Mouse (Mus musculus) embryonic facial prominence, embryonic 10.5 days (tissue): Measurements from ENCODE around the gene Itga9. TPM values are rescaled to one million over a fixed set of nuclear protein-coding genes. Genes with fewer than 3 reads are reported as not detected.
"Not testable (repeated sequence)": the region's sequence is repeated elsewhere in the genome, so short reads cannot be mapped to it uniquely, and the experiment has no call there.

Experiments
- DNase-seq: peaks from one replicate; pipeline ENCODE4 v3.0.0-alpha.2; 2017; ENCODE audit warnings: low spot score
- H3K27ac ChIP-seq: fragments of 300-500 bp; sonication (generic); replicated peaks from 2 replicates; pipeline ENCODE4 v1.5.1; 2016; ENCODE audit warnings: mild to moderate bottlenecking
- H3K27me3 ChIP-seq: fragments of 300-500 bp; sonication (generic); replicated peaks from 2 replicates; pipeline ENCODE4 v1.6.1; 2016; ENCODE audit warnings: low read depth, mild to moderate bottlenecking; ENCODE audit not compliant: poor library complexity, severe bottlenecking
- H3K36me3 ChIP-seq: fragments of 300-500 bp; sonication (generic); replicated peaks from 2 replicates; pipeline ENCODE4 v1.6.1; 2016; ENCODE audit warnings: mild to moderate bottlenecking, moderate library complexity
- H3K4me1 ChIP-seq: fragments of 300-500 bp; sonication (generic); 2 replicates; pipeline ENCODE4 v1.6.1; 2016
- H3K4me3 ChIP-seq: fragments of 300-500 bp; sonication (generic); 2 replicates; pipeline ENCODE4 v1.5.1; 2016; ENCODE audit warnings: mild to moderate bottlenecking, moderate library complexity
- H3K9me3 ChIP-seq: fragments of 300-500 bp; sonication (generic); 2 replicates; pipeline ENCODE4 v1.6.1; 2016; ENCODE audit warnings: mild to moderate bottlenecking
- WGBS: fragments of 180-500 bp; shearing (Covaris S2); methylation state at CpG from one replicate; pipeline ENCODE4 v1.1.7; 2016; 5-methylcytosine and 5-hydroxymethylcytosine counted together
- polyA plus RNA-seq: library from polyadenylated mRNA; unstranded; fragments of >200 nt; fragmentation: Nextera tagmentation; extraction: Ambion mirVana; gene quantifications from 2 replicates; pipeline ENCODE4 v1.2.1, GENCODE M21; 2016

The Itga9 gene
- polyA plus RNA-seq, 1 experiment from 2014 or later: 13.4 TPM

- no peak for DNase-seq
- Histone ChIP-seq H3K4me1 (peaks cover 24% of the 10 kb centered on the region), H3K4me3 (no peak overlapping the region), H3K27me3 (no peaks in the 10 kb centered on the region), H3K27ac (no peak overlapping the region), H3K36me3 (peaks cover 35% of the 10 kb centered on the region), H3K9me3 (no peaks in the 10 kb centered on the region)
- 87% methylated on average over 6 of the region's 6 CpGs for WGBS
These were observed 20.5 kb upstream of the Itga9 start for GRCm38 (mm10) chr9:118585998-118586397.

GRCm38 (mm10) chr9:118587115-118587514, 19.4 kb upstream of the Itga9 start:
- WGBS: 51% methylated on average over 4 of the region's 4 CpGs
- no peaks in the 10 kb centered on the region for H3K9me3 ChIP-seq
- H3K36me3 ChIP-seq: peaks cover 24% of the 10 kb centered on the region
- no peak overlapping the region for H3K27ac ChIP-seq
- H3K4me3 ChIP-seq: no peak overlapping the region
- H3K27me3 ChIP-seq: no peaks in the 10 kb centered on the region
- H3K4me1 ChIP-seq: peaks cover 36% of the 10 kb centered on the region
- no peak for DNase-seq

- WGBS: 43% methylated on average over 3 of the region's 3 CpGs
- no peak overlapping the region for H3K4me3 ChIP-seq
- H3K27me3 ChIP-seq: no peaks in the 10 kb centered on the region
- H3K36me3 ChIP-seq: peaks cover 3% of the 10 kb centered on the region
- no peak overlapping the region; the same call in 1 of the 2 replicates for H3K27ac ChIP-seq
- no peaks in the 10 kb centered on the region for H3K9me3 ChIP-seq
- DNase-seq: peak; percentile 59
- H3K4me1 ChIP-seq: peaks cover 51% of the 10 kb centered on the region
These were observed 17.2 kb upstream of the Itga9 start for GRCm38 (mm10) chr9:118589249-118589648.

- WGBS: 86% methylated on average over 7 of the region's 7 CpGs
- Histone ChIP-seq H3K9me3 (no peaks in the 10 kb centered on the region), H3K4me1 (peaks cover 51% of the 10 kb centered on the region), H3K36me3 (no peaks in the 10 kb centered on the region), H3K27me3 (no peaks in the 10 kb centered on the region), H3K27ac (no peak overlapping the region; the same call in 1 of the 2 replicates), H3K4me3 (no peak overlapping the region)
- DNase-seq: no peak
These were observed 16.3 kb upstream of the Itga9 start for GRCm38 (mm10) chr9:118590230-118590629.

- 69% methylated on average over 6 of the region's 6 CpGs for WGBS
- Histone ChIP-seq H3K4me1 (peaks cover 51% of the 10 kb centered on the region), H3K36me3 (no peaks in the 10 kb centered on the region), H3K4me3 (no peak overlapping the region), H3K9me3 (no peaks in the 10 kb centered on the region), H3K27me3 (no peaks in the 10 kb centered on the region), H3K27ac (no peak overlapping the region)
- DNase-seq: no peak
These were observed 14.9 kb upstream of the Itga9 start for GRCm38 (mm10) chr9:118591633-118592032.

GRCm38 (mm10) chr9:118592585-118593249, 13.8 kb upstream of the Itga9 start:
- peak; percentile 86 for DNase-seq
- Histone ChIP-seq H3K9me3 (no peaks in the 10 kb centered on the region), H3K36me3 (no peaks in the 10 kb centered on the region), H3K27ac (peak overlapping the region; percentile 71), H3K27me3 (no peaks in the 10 kb centered on the region), H3K4me1 (peaks cover 46% of the 10 kb centered on the region), H3K4me3 (peak overlapping the region; percentile 34)
- 24% methylated on average over 13 of the region's 13 CpGs for WGBS

- Histone ChIP-seq H3K27me3 (no peaks in the 10 kb centered on the region), H3K4me3 (0 out of 2 replicates have a peak overlapping the region, but pooled peaks have one; percentile 34), H3K4me1 (peaks cover 46% of the 10 kb centered on the region), H3K36me3 (no peaks in the 10 kb centered on the region), H3K27ac (peak overlapping the region; percentile 71), H3K9me3 (no peaks in the 10 kb centered on the region)
- no peak for DNase-seq
- 87% methylated on average over 8 of the region's 8 CpGs for WGBS
These were observed 13.0 kb upstream of the Itga9 start for GRCm38 (mm10) chr9:118593443-118593842.

- WGBS: 89% methylated on average over 7 of the region's 7 CpGs
- Histone ChIP-seq H3K4me1 (peaks cover 22% of the 10 kb centered on the region), H3K36me3 (no peaks in the 10 kb centered on the region), H3K27me3 (no peaks in the 10 kb centered on the region), H3K27ac (no peak overlapping the region), H3K4me3 (no peak overlapping the region), H3K9me3 (no peaks in the 10 kb centered on the region)
- DNase-seq: no peak
These were observed 9.7 kb upstream of the Itga9 start for GRCm38 (mm10) chr9:118596767-118597166.

GRCm38 (mm10) chr9:118600393-118600792, 6.1 kb upstream of the Itga9 start:
- not testable (repeated sequence) for H3K4me1 ChIP-seq, DNase-seq, H3K4me3 ChIP-seq, H3K36me3 ChIP-seq, H3K27ac ChIP-seq, H3K9me3 ChIP-seq
- 88% methylated on average over 3 of the region's 3 CpGs for WGBS
- H3K27me3 ChIP-seq: peaks cover 11% of the 10 kb centered on the region

- no peak for DNase-seq
- Histone ChIP-seq H3K27ac (no peak overlapping the region), H3K4me1 (peaks cover 23% of the 10 kb centered on the region), H3K4me3 (no peak overlapping the region), H3K36me3 (no peaks in the 10 kb centered on the region), H3K9me3 (no peaks in the 10 kb centered on the region), H3K27me3 (peaks cover 20% of the 10 kb centered on the region)
- WGBS: 78% methylated on average over 5 of the region's 5 CpGs
These were observed 3.9 kb upstream of the Itga9 start for GRCm38 (mm10) chr9:118602576-118602975.

- H3K4me3 ChIP-seq: peak overlapping the region; percentile 82
- H3K27ac ChIP-seq: peak overlapping the region; percentile 94
- H3K4me1 ChIP-seq: peaks cover 62% of the 10 kb centered on the region
- peaks cover 44% of the 10 kb centered on the region for H3K27me3 ChIP-seq
- no peaks in the 10 kb centered on the region for H3K36me3 ChIP-seq
- H3K9me3 ChIP-seq: no peaks in the 10 kb centered on the region
- DNase-seq: peak; percentile 62
- under 1% methylated on average over 68 of the region's 68 CpGs for WGBS
These were observed 404 bp downstream of the Itga9 start for GRCm38 (mm10) chr9:118606817-118607371.

- Histone ChIP-seq H3K4me3 (peak overlapping the region; percentile 82), H3K27me3 (peaks cover 54% of the 10 kb centered on the region), H3K4me1 (peaks cover 68% of the 10 kb centered on the region), H3K36me3 (no peaks in the 10 kb centered on the region), H3K27ac (peak overlapping the region; percentile 94), H3K9me3 (no peaks in the 10 kb centered on the region)
- DNase-seq: no peak
- WGBS: 40% methylated on average over 16 of the region's 16 CpGs
These were observed 1.4 kb downstream of the Itga9 start for GRCm38 (mm10) chr9:118607701-118608401.

GRCm38 (mm10) chr9:118608556-118608955, 2.1 kb downstream of the Itga9 start:
- WGBS: 43% methylated on average over 4 of the region's 4 CpGs
- no peak overlapping the region for H3K4me3 ChIP-seq
- H3K27me3 ChIP-seq: peaks cover 56% of the 10 kb centered on the region
- H3K36me3 ChIP-seq: no peaks in the 10 kb centered on the region
- H3K4me1 ChIP-seq: peaks cover 70% of the 10 kb centered on the region
- no peak overlapping the region for H3K27ac ChIP-seq
- no peaks in the 10 kb centered on the region for H3K9me3 ChIP-seq
- DNase-seq: no peak
